Mouse (Mus musculus): ENCODE data around the gene Cpne4. TPM values are rescaled to one million over a fixed set of nuclear protein-coding genes. Genes with fewer than 3 reads are reported as not detected.

Gene Cpne4
- not detected in 2 replicates for total RNA-seq (2017)

GRCm38 (mm10) chr9:104546986-104547385 lies at the start of gene Cpne4:
Gene Cpne4, plus strand, starts transcription at chr9:104547286.
- no peak for ATAC-seq (replicated peaks in 1 of 2; ENCODE audit: insufficient read depth in 1 of 2, low FRiP score in 2 of 2, low TSS enrichment in 1 of 2, low read depth in 1 of 2, poor library complexity in 2 of 2, severe bottlenecking in 2 of 2)

- ATAC-seq (replicated peaks in 1 of 2; ENCODE audit: insufficient read depth in 1 of 2, low FRiP score in 2 of 2, low TSS enrichment in 1 of 2, low read depth in 1 of 2, poor library complexity in 2 of 2, severe bottlenecking in 2 of 2): no peak
Observed at GRCm38 (mm10) chr9:104515187-104515586, 31.9 kb upstream of the Cpne4 start.

GRCm38 (mm10) chr9:104535508-104535907 lies 11.6 kb upstream of the Cpne4 start:
- ATAC-seq (replicated peaks in 1 of 2; ENCODE audit: insufficient read depth in 1 of 2, low FRiP score in 2 of 2, low TSS enrichment in 1 of 2, low read depth in 1 of 2, poor library complexity in 2 of 2, severe bottlenecking in 2 of 2): no peak

- no peak for ATAC-seq (replicated peaks in 1 of 2; ENCODE audit: insufficient read depth in 1 of 2, low FRiP score in 2 of 2, low TSS enrichment in 1 of 2, low read depth in 1 of 2, poor library complexity in 2 of 2, severe bottlenecking in 2 of 2)
Observed at GRCm38 (mm10) chr9:104565815-104566214, 18.7 kb downstream of the Cpne4 start.

- ATAC-seq (replicated peaks in 1 of 2; ENCODE audit: insufficient read depth in 1 of 2, low FRiP score in 2 of 2, low TSS enrichment in 1 of 2, low read depth in 1 of 2, poor library complexity in 2 of 2, severe bottlenecking in 2 of 2): no peak
Observed at GRCm38 (mm10) chr9:104566468-104566867, 19.4 kb downstream of the Cpne4 start.

- ATAC-seq (replicated peaks in 1 of 2; ENCODE audit: insufficient read depth in 1 of 2, low FRiP score in 2 of 2, low TSS enrichment in 1 of 2, low read depth in 1 of 2, poor library complexity in 2 of 2, severe bottlenecking in 2 of 2): no peak
Observed at GRCm38 (mm10) chr9:104567096-104567495, 20.0 kb downstream of the Cpne4 start.

- peak; percentile 59 to 77; a peak in 3 of 4 replicates for ATAC-seq (replicated peaks in 1 of 2; ENCODE audit: insufficient read depth in 1 of 2, low FRiP score in 2 of 2, low TSS enrichment in 1 of 2, low read depth in 1 of 2, poor library complexity in 2 of 2, severe bottlenecking in 2 of 2)
Observed at GRCm38 (mm10) chr9:104569480-104570167, 22.5 kb downstream of the Cpne4 start.

GRCm38 (mm10) chr9:104572856-104573255 lies 25.8 kb downstream of the Cpne4 start:
- no peak for ATAC-seq (replicated peaks in 1 of 2; ENCODE audit: insufficient read depth in 1 of 2, low FRiP score in 2 of 2, low TSS enrichment in 1 of 2, low read depth in 1 of 2, poor library complexity in 2 of 2, severe bottlenecking in 2 of 2)

- ATAC-seq (replicated peaks in 1 of 2; ENCODE audit: insufficient read depth in 1 of 2, low FRiP score in 2 of 2, low TSS enrichment in 1 of 2, low read depth in 1 of 2, poor library complexity in 2 of 2, severe bottlenecking in 2 of 2): peak; percentile 87 to 88; a peak in 3 of 4 replicates
Observed at GRCm38 (mm10) chr9:104574476-104574875, 27.4 kb downstream of the Cpne4 start.

GRCm38 (mm10) chr9:104581921-104582624 lies 35.0 kb downstream of the Cpne4 start:
- no peak for ATAC-seq (replicated peaks in 1 of 2; ENCODE audit: insufficient read depth in 1 of 2, low FRiP score in 2 of 2, low TSS enrichment in 1 of 2, low read depth in 1 of 2, poor library complexity in 2 of 2, severe bottlenecking in 2 of 2)

- ATAC-seq (replicated peaks in 1 of 2; ENCODE audit: insufficient read depth in 1 of 2, low FRiP score in 2 of 2, low TSS enrichment in 1 of 2, low read depth in 1 of 2, poor library complexity in 2 of 2, severe bottlenecking in 2 of 2): no peak
Observed at GRCm38 (mm10) chr9:104582675-104583074, 35.6 kb downstream of the Cpne4 start.

GRCm38 (mm10) chr9:104594550-104594949 lies 47.5 kb downstream of the Cpne4 start:
- ATAC-seq (replicated peaks in 1 of 2; ENCODE audit: insufficient read depth in 1 of 2, low FRiP score in 2 of 2, low TSS enrichment in 1 of 2, low read depth in 1 of 2, poor library complexity in 2 of 2, severe bottlenecking in 2 of 2): no peak

- no peak for ATAC-seq (replicated peaks in 1 of 2; ENCODE audit: insufficient read depth in 1 of 2, low FRiP score in 2 of 2, low TSS enrichment in 1 of 2, low read depth in 1 of 2, poor library complexity in 2 of 2, severe bottlenecking in 2 of 2)
Observed at GRCm38 (mm10) chr9:104594979-104595378, 47.9 kb downstream of the Cpne4 start.

GRCm38 (mm10) chr9:104612523-104612922 lies 65.4 kb downstream of the Cpne4 start:
- no peak for ATAC-seq (replicated peaks in 1 of 2; ENCODE audit: insufficient read depth in 1 of 2, low FRiP score in 2 of 2, low TSS enrichment in 1 of 2, low read depth in 1 of 2, poor library complexity in 2 of 2, severe bottlenecking in 2 of 2)

- no peak for ATAC-seq (replicated peaks in 1 of 2; ENCODE audit: insufficient read depth in 1 of 2, low FRiP score in 2 of 2, low TSS enrichment in 1 of 2, low read depth in 1 of 2, poor library complexity in 2 of 2, severe bottlenecking in 2 of 2)
Observed at GRCm38 (mm10) chr9:104616691-104617090, 69.6 kb downstream of the Cpne4 start.

GRCm38 (mm10) chr9:104623564-104623963 lies 76.5 kb downstream of the Cpne4 start:
- no peak for ATAC-seq (replicated peaks in 1 of 2; ENCODE audit: insufficient read depth in 1 of 2, low FRiP score in 2 of 2, low TSS enrichment in 1 of 2, low read depth in 1 of 2, poor library complexity in 2 of 2, severe bottlenecking in 2 of 2)

- no peak for ATAC-seq (replicated peaks in 1 of 2; ENCODE audit: insufficient read depth in 1 of 2, low FRiP score in 2 of 2, low TSS enrichment in 1 of 2, low read depth in 1 of 2, poor library complexity in 2 of 2, severe bottlenecking in 2 of 2)
Observed at GRCm38 (mm10) chr9:104627816-104628215, 80.7 kb downstream of the Cpne4 start.

- ATAC-seq (replicated peaks in 1 of 2; ENCODE audit: insufficient read depth in 1 of 2, low FRiP score in 2 of 2, low TSS enrichment in 1 of 2, low read depth in 1 of 2, poor library complexity in 2 of 2, severe bottlenecking in 2 of 2): no peak
Observed at GRCm38 (mm10) chr9:104629282-104629681, 82.2 kb downstream of the Cpne4 start.

All from hematopoietic stem cell, adult 5-6 weeks (primary cell).